Mouse (Mus musculus) forebrain, embryonic 15.5 days (tissue): Measurements from ENCODE around the gene Alpk3. TPM values are rescaled to one million over a fixed set of nuclear protein-coding genes. Genes with fewer than 3 reads are reported as not detected.
A peak's percentile ranks its signal among the peaks of the same experiment; 100 is the strongest.

Experiments
- ATAC-seq: fragments of 200-750 bp; cut with Nextera tagmentation; replicated peaks from 2 replicates; pipeline ENCODE4 v1.8.0; 2017; ENCODE audit warnings: mild to moderate bottlenecking, moderate TSS enrichment, moderate library complexity
- H3K27ac ChIP-seq: fragments of 300-500 bp; sonication (generic); replicated peaks from 2 replicates; pipeline ENCODE4 v1.5.1; 2015; ENCODE audit warnings: mild to moderate bottlenecking, inconsistent platforms
- H3K27me3 ChIP-seq: fragments of 300-500 bp; sonication (generic); 2 replicates; pipeline ENCODE4 v1.6.1; 2015; ENCODE audit warnings: inconsistent platforms
- H3K36me3 ChIP-seq: fragments of 300-500 bp; sonication (generic); 2 replicates; pipeline ENCODE4 v1.6.1; 2015; ENCODE audit warnings: mild to moderate bottlenecking, inconsistent platforms
- H3K4me1 ChIP-seq: fragments of 300-500 bp; sonication (generic); 2 replicates; pipeline ENCODE4 v1.6.1; 2015; ENCODE audit warnings: inconsistent platforms
- H3K4me2 ChIP-seq: fragments of 300-500 bp; sonication (generic); replicated peaks from 2 replicates; pipeline ENCODE4 v1.6.1; 2015; ENCODE audit warnings: mild to moderate bottlenecking, inconsistent platforms
- H3K4me3 ChIP-seq: fragments of 300-500 bp; sonication (generic); 2 replicates; pipeline ENCODE4 v1.5.1; 2015; ENCODE audit warnings: mild to moderate bottlenecking, inconsistent platforms
- H3K9ac ChIP-seq: fragments of 300-500 bp; sonication (generic); replicated peaks from 2 replicates; pipeline ENCODE4 v1.6.1; 2015; ENCODE audit warnings: mild to moderate bottlenecking, inconsistent platforms
- H3K9me3 ChIP-seq: fragments of 300-500 bp; sonication (generic); 2 replicates; pipeline ENCODE4 v1.6.1; 2016; ENCODE audit warnings: inconsistent platforms
- WGBS: fragments of 180-500 bp; shearing (Covaris S2); methylation state at CpG from one replicate; pipeline ENCODE4 v1.1.7; 2015; ENCODE audit warnings: mixed read lengths; 5-methylcytosine and 5-hydroxymethylcytosine counted together
- polyA plus RNA-seq: library from polyadenylated mRNA; unstranded; fragments of >200 nt; fragmentation: Nextera tagmentation; extraction: Ambion mirVana; gene quantifications from 2 replicates; pipeline ENCODE4 v1.2.1, GENCODE M21; 2015

Alpk3 gene
- polyA plus RNA-seq, 1 experiment from 2014 or later: 0.06 TPM

GRCm38 (mm10) chr7:81112686-81113360 lies 55.4 kb downstream of the Alpk3 start:
- Histone ChIP-seq H3K27me3 (no peaks in the 10 kb centered on the region), H3K4me1 (no peaks in the 10 kb centered on the region), H3K9ac (no peak overlapping the region), H3K36me3 (no peaks in the 10 kb centered on the region), H3K27ac (no peak overlapping the region), H3K4me3 (no peak overlapping the region), H3K4me2 (no peak overlapping the region), H3K9me3 (no peaks in the 10 kb centered on the region)
- WGBS: 46% methylated on average over 6 of the region's 6 CpGs
- ATAC-seq: no peak

GRCm38 (mm10) chr7:81114555-81114954 lies 57.2 kb downstream of the Alpk3 start, which contains the start of gene Slc28a1:
Gene Slc28a1 (plus strand): TSS chr7:81114799.
- H3K4me1 ChIP-seq: no peaks in the 10 kb centered on the region
- no peak within 1 kb of the TSS for H3K27ac ChIP-seq
- no peak within 1 kb of the TSS for H3K9ac ChIP-seq
- H3K4me2 ChIP-seq: no peak within 1 kb of the TSS
- WGBS: 78% methylated on average over 6 of the region's 6 CpGs
- H3K9me3 ChIP-seq: no peaks in the 10 kb centered on the region
- no peak within 1 kb of the TSS for H3K4me3 ChIP-seq
- H3K27me3 ChIP-seq: no peaks in the 10 kb centered on the region
- no peak for ATAC-seq
- H3K36me3 ChIP-seq: no peaks in the 10 kb centered on the region

GRCm38 (mm10) chr7:81121099-81121498 lies 63.7 kb downstream of the Alpk3 start:
- Histone ChIP-seq H3K36me3 (no peaks in the 10 kb centered on the region), H3K27me3 (no peaks in the 10 kb centered on the region), H3K9ac (no peak overlapping the region), H3K27ac (no peak overlapping the region), H3K4me1 (no peaks in the 10 kb centered on the region), H3K4me3 (no peak overlapping the region), H3K4me2 (no peak overlapping the region), H3K9me3 (no peaks in the 10 kb centered on the region)
- WGBS: 54% methylated on average over 3 of the region's 3 CpGs
- no peak for ATAC-seq

- Histone ChIP-seq H3K27me3 (no peaks in the 10 kb centered on the region), H3K36me3 (no peaks in the 10 kb centered on the region), H3K4me2 (no peak overlapping the region), H3K4me1 (no peaks in the 10 kb centered on the region), H3K4me3 (no peak overlapping the region), H3K9ac (no peak overlapping the region), H3K9me3 (no peaks in the 10 kb centered on the region), H3K27ac (no peak overlapping the region)
- ATAC-seq: no peak
- whole genome bisulfite sequencing: 67% methylated on average over 2 of the region's 2 CpGs
These were observed 65.4 kb downstream of the Alpk3 start for GRCm38 (mm10) chr7:81122808-81123207.

GRCm38 (mm10) chr7:81123553-81123952 lies 66.2 kb downstream of the Alpk3 start:
- no peaks in the 10 kb centered on the region for H3K27me3 ChIP-seq
- no peaks in the 10 kb centered on the region for H3K9me3 ChIP-seq
- no peak for ATAC-seq

GRCm38 (mm10) chr7:81124773-81125172 lies 67.4 kb downstream of the Alpk3 start:
- H3K9ac ChIP-seq: no peak overlapping the region
- no peaks in the 10 kb centered on the region for H3K36me3 ChIP-seq
- no peaks in the 10 kb centered on the region for H3K4me1 ChIP-seq
- H3K9me3 ChIP-seq: no peaks in the 10 kb centered on the region
- no peak overlapping the region for H3K4me2 ChIP-seq
- no peak for ATAC-seq
- 82% methylated on average over 8 of the region's 8 CpGs for WGBS
- no peak overlapping the region for H3K4me3 ChIP-seq
- H3K27me3 ChIP-seq: no peaks in the 10 kb centered on the region
- no peak overlapping the region for H3K27ac ChIP-seq

More at GRCm38 (mm10) chr7:81123553-81123952, 66.2 kb downstream of the Alpk3 start:
- WGBS: 89% methylated on average over 5 of the region's 5 CpGs
- Histone ChIP-seq H3K4me1 (no peaks in the 10 kb centered on the region), H3K9ac (no peak overlapping the region), H3K4me3 (no peak overlapping the region), H3K4me2 (no peak overlapping the region), H3K27ac (no peak overlapping the region), H3K36me3 (no peaks in the 10 kb centered on the region)

- no peak overlapping the region for H3K9ac ChIP-seq
- no peak overlapping the region for H3K4me2 ChIP-seq
- no peaks in the 10 kb centered on the region for H3K27me3 ChIP-seq
- H3K36me3 ChIP-seq: no peaks in the 10 kb centered on the region
- H3K9me3 ChIP-seq: no peaks in the 10 kb centered on the region
- H3K27ac ChIP-seq: no peak overlapping the region
- no peaks in the 10 kb centered on the region for H3K4me1 ChIP-seq
- H3K4me3 ChIP-seq: no peak overlapping the region
- ATAC-seq: 0 out of 2 replicates have a peak, but pooled peaks have one; percentile 38
- 72% methylated on average over 10 of the region's 10 CpGs for WGBS
These were observed 68.1 kb downstream of the Alpk3 start for GRCm38 (mm10) chr7:81125215-81126175.

GRCm38 (mm10) chr7:81131864-81132263 lies 74.5 kb downstream of the Alpk3 start:
- no peaks in the 10 kb centered on the region for H3K36me3 ChIP-seq
- no peak overlapping the region for H3K4me3 ChIP-seq
- H3K4me2 ChIP-seq: no peak overlapping the region
- no peaks in the 10 kb centered on the region for H3K9me3 ChIP-seq
- no peaks in the 10 kb centered on the region for H3K27me3 ChIP-seq
- no peaks in the 10 kb centered on the region for H3K4me1 ChIP-seq
- ATAC-seq: no peak
- no peak overlapping the region for H3K27ac ChIP-seq
- 79% methylated on average over 7 of the region's 7 CpGs for WGBS
- H3K9ac ChIP-seq: no peak overlapping the region

- ATAC-seq: no peak
- Histone ChIP-seq H3K4me2 (no peak overlapping the region), H3K36me3 (no peaks in the 10 kb centered on the region), H3K4me1 (no peaks in the 10 kb centered on the region), H3K27me3 (no peaks in the 10 kb centered on the region), H3K4me3 (no peak overlapping the region), H3K9ac (no peak overlapping the region), H3K27ac (no peak overlapping the region), H3K9me3 (no peaks in the 10 kb centered on the region)
- 8% methylated on average over 2 of the region's 2 CpGs for WGBS
These were observed 75.5 kb downstream of the Alpk3 start for GRCm38 (mm10) chr7:81132851-81133279.

- Histone ChIP-seq H3K4me1 (no peaks in the 10 kb centered on the region), H3K36me3 (no peaks in the 10 kb centered on the region), H3K27ac (no peak overlapping the region), H3K4me2 (no peak overlapping the region), H3K9ac (no peak overlapping the region), H3K4me3 (no peak overlapping the region), H3K9me3 (no peaks in the 10 kb centered on the region), H3K27me3 (no peaks in the 10 kb centered on the region)
- WGBS: 74% methylated on average over 6 of the region's 6 CpGs
- ATAC-seq: no peak
These were observed 76.0 kb downstream of the Alpk3 start for GRCm38 (mm10) chr7:81133416-81133815.

GRCm38 (mm10) chr7:81133941-81134340 lies 76.5 kb downstream of the Alpk3 start:
- no peak overlapping the region for H3K4me3 ChIP-seq
- H3K4me1 ChIP-seq: no peaks in the 10 kb centered on the region
- 83% methylated on average over 2 of the region's 2 CpGs for WGBS
- no peak overlapping the region for H3K9ac ChIP-seq
- no peak for ATAC-seq
- no peaks in the 10 kb centered on the region for H3K27me3 ChIP-seq
- H3K27ac ChIP-seq: no peak overlapping the region
- H3K9me3 ChIP-seq: no peaks in the 10 kb centered on the region
- H3K4me2 ChIP-seq: no peak overlapping the region
- H3K36me3 ChIP-seq: no peaks in the 10 kb centered on the region

- no peak overlapping the region for H3K9ac ChIP-seq
- no peak overlapping the region for H3K4me3 ChIP-seq
- 36% methylated on average over 9 of the region's 9 CpGs for WGBS
- H3K9me3 ChIP-seq: no peaks in the 10 kb centered on the region
- no peak overlapping the region for H3K27ac ChIP-seq
- no peaks in the 10 kb centered on the region for H3K27me3 ChIP-seq
- H3K4me1 ChIP-seq: no peaks in the 10 kb centered on the region
- peak overlapping the region; percentile 17; the same call in 1 of the 2 replicates for H3K4me2 ChIP-seq
- H3K36me3 ChIP-seq: no peaks in the 10 kb centered on the region
- ATAC-seq: peak; percentile 46; the same call in 1 of the 2 replicates
These were observed 77.2 kb downstream of the Alpk3 start for GRCm38 (mm10) chr7:81134614-81135067.
